Mouse (Mus musculus) frontal cortex, adult 2 months (tissue): ENCODE data around the gene Syne3. TPM values are rescaled to one million over a fixed set of nuclear protein-coding genes. Genes with fewer than 3 reads are reported as not detected.

Experiments
- DNase-seq, 2 experiments: peaks; one replicate each; pipeline ENCODE4 v3.0.0; 2022; ENCODE audit warnings: low spot score in 1 of 2; ENCODE audit errors: extremely low spot score in 1 of 2
- polyA plus RNA-seq: library from polyadenylated mRNA; depleted of rRNA; stranded (reverse); fragments of >200 nt; gene quantifications from 2 replicates; pipeline ENCODE4 v1.2.3, GENCODE M21; 2012

Gene Syne3
- polyA plus RNA-seq, 1 experiment, result 0.92 TPM

DNA sequence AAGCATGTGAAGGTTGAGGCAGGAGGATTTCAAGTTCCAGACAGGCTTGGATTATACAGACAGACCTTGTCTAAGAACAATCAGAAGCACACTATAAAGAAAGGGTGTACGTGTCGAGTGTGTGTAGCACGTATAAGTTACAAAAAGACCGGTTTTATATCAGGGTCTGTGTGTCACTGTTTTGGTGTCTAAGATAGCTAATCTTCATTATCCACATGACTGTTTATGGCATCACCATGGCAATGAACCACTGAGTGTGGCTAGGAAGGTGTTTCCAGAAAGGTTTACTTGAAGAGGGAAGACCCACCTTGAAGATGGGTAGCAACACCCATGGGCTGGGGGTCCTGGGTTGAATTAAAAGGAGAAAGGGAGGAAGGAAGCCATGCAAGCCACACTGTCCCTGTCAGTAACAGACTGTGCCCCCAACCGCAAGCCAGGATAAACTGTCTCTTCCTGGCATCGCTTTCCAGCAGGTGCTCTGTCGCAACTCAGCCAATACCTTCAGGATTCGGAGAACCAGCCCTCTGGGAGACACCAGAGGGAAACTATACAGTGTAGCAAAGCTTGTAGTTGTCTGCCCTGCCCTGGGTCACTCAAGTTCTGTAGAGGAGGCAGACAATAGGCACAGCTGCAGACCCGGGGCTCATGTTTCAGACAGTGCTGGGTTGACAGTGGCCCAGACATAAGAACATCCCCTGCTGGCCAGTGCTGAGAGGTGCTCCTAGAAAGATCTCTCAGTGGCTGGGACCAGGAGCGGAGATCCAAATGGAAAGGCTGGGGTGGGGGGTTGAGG, 7.1 kb downstream of the Syne3 start:
- DNase-seq, result no peak

- DNase-seq, result no peak
Observed at GRCm38 (mm10) chr12:105001317-105001716, 8.3 kb downstream of the Syne3 start.

GRCm38 (mm10) chr12:105000487-105001283, 8.9 kb downstream of the Syne3 start:
- no peak for DNase-seq

- no peak for DNase-seq
Observed at GRCm38 (mm10) chr12:104999171-104999570, 10.4 kb downstream of the Syne3 start.

DNA sequence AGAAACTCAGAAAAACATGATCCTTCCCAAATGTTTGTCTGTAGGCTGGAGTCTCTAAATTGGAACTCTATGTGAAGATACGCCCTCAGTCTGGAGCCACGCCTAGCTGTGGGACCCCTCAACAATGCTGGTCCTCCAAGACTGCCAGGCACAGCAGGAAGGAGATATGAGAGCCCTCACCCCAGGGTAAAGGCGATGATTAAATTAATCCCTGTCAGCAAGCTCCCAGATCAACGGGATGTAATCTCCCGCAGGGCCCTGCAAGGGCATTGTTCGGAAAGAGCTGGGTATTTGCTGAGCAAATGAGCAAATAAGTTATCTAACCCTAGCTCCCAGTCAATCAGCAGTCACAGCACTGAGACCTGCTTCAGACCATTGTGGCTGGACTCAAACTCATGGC, 11.1 kb downstream of the Syne3 start:
- DNase-seq, result no peak

DNA sequence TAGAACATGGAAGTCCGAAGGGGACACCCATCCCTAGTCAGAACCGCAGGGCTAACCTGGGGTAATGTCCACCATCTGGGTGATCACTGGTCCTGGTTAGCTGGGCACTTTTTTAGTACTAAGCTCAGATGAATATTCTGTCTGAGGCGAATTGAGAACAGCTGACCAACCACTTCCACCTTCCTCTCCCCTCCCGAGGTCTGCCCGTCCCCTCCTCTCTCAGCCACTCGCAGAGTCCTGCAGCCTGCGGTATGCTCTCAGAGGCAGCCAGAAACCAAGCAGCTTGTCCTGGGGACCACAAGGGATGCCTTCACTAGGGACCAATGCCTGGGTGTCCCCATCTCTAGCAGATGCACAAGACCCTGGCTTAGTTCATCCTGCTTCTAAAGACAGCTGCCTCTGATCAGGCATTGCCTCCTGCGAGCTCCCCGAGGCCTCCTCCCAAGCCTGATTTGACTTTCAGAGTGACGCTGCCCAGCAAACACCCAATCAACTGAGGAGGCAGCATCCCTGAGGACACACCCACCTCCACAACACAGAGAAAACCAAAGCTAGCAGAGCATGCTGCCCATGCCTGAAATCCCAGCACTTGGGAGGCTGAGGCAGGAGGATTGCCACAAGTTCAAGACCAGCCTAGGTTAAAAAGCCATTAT, 11.8 kb downstream of the Syne3 start:
- DNase-seq, result no peak

GRCm38 (mm10) chr12:104997159-104997558, 12.4 kb downstream of the Syne3 start:
- DNase-seq, result no peak

- no peak for DNase-seq
Observed at GRCm38 (mm10) chr12:104996012-104996728, 13.4 kb downstream of the Syne3 start.

DNA sequence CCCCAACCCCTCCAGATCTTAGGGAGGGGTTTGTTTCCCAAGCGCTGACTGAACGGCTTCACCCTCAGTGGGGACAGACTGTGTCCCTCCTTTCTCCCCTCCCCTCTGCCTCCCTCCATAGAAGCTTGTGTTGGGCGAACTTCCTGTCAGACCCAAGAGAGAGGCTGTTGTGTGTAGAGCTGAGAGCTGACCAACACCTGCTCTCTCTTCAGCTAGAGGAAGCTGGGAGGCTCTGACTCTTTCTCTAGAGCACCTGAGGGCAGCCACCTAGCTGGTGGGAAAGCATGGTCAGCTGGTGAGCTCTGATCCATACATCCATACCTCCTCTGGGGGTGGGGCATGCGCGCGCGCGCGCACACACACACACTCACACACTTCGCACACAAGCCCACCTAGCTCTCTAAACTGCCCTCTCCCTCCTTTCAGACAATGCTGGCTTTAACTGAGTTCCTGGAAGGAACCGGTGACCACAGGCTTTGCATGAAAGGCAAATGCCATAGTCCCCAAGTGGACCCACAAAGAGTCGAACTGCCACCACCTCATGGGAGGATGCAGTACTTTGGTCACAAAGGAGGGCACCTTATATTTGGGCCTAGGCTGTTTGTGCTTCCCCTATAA, 14.2 kb downstream of the Syne3 start:
- no peak for DNase-seq

DNA sequence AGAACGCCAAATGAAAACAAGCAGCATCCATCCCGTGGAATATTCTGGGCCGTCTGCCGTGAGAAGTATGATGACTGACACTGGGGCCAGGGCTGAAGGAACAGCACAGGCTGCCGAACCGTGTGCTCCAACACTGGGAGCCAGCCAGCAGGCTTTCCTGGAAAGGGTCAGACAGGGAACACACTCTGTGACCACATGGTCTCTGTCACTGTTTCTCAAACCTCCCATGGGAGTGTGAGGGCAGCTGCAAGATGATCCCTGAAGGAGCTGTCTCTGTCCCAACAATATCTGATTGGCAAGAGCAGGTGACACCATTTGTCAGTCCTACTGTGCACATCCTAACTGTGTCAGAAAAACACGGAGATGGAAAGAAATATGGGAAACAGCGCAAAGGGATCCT, 16.8 kb downstream of the Syne3 start:
- no peak for DNase-seq

DNA sequence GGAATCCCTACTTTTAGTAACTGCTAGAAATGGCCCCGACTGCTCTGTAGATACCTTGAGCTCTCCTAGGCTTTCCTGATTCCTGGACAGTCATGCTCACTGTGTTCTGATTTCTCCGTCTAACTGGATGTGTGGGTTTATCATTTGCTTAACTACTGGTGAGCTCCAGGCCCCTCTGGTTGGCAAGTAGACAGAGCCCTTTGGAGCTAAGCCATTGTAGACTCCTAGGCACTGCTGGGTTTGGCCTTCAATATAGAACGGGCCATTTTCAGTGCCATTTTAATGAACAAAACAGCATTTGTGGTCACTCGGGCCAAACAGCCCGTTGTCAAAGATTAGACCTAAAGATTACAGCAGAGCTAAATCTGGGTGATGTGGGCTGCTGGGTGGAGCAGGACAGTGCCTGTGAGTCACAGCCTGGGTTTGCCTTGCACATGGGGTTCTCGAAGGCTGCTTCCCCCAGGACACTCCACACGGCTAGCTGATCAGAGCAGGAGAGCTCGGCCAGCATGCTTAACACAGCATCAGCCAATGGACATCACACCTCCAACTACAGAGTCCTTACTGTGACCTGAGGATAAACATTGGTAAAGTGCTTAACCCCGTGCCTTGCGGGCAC, 17.4 kb downstream of the Syne3 start:
- DNase-seq, result no peak

DNA sequence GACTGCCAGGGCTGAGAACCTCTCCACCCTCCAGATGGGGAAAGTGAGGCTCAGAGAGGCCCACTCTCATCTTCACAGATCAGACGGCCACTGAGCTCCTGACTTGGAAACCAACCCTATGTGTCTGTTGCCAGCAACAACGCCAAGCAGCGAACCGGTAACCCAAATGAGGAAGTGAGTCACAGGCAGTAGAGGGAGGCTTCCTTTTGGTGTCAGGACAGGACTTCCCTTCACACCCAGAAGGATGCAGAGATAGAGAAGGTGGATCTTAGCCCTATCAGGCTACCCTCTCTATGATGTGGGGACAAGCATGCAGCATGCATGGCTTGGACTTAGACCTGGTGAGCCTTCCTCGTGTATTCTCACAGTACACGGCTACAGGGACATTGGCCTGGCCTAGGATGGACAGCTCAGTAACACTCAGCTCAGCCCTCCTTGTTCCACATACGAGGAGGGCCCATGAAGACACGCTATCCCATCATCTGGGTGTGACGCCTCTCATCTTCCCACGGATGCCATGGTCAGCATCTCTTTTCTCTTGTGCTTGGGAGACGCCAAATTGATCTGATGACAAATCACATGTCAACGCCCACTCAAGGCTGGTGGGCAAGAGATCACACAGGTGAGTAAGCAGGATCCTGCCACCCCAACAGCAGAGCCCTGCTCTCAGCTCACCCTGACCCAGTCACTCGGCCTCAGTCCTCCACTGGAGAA, 18.7 kb downstream of the Syne3 start:
- no peak for DNase-seq

DNA sequence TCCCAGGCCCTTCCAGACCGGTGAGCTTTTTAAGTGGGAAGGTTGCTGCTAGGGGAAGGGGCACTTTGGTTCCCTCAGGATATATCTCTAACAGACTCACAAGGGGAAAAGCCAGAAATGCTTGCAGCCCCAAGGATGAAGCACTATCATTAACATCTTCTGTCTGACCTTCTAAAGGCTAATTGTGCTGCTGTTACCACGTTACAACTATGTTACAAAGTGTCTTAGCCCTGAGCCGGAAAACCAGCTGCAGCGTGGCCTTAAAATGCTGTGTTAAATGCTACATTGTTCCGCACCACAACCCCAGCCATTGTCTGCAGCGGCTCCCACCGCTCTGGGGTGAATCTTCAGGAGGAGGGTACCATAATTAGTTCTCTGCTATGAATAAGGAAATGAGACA, 21.7 kb downstream of the Syne3 start:
- DNase-seq, result no peak

GRCm38 (mm10) chr12:104986781-104987180, 22.8 kb downstream of the Syne3 start:
- no peak for DNase-seq

DNA sequence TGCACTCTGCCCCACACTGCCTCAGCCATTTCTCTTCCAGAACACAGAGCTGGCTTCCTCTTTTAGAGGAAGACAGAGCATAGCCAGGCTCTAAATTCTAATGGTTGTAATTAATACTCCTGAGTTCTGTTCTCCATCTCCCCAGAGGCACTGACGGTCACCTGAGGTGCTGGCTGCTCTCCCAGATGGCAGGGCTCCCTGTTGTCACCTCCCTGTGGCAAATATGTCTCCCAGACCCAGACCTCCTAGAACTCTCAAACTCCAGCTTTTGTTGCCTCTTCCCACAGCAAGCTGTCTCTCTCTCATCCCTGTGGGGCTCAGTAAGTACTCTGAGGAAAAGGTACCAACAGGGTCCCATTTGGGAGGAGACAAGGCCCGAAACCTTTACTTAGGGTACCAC, 23.6 kb downstream of the Syne3 start:
- DNase-seq, result no peak

GRCm38 (mm10) chr12:104985088-104985487, 24.5 kb downstream of the Syne3 start:
- DNase-seq, result no peak

DNA sequence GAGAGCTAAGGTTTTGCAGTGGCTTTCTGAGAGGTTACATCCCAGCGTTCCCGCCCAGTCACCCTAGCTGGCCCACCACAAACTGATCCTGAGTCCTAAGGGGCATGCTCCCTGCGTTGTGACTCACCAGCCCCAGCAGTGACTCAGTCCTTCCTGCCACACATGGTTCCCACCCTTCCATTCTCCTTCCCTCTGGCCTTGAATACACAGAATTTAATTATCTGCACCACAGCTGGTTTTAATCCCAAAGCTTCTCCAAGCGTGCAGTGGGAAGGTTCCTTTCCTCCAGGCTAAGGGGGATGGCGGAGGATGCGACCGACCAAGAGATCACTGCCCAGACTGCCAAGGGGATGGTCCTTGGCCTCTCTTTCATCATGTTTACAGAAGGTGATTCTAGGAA, 26.1 kb downstream of the Syne3 start:
- no peak for DNase-seq

- no peak for DNase-seq
Observed at GRCm38 (mm10) chr12:104978943-104979723, 30.5 kb downstream of the Syne3 start.

DNA sequence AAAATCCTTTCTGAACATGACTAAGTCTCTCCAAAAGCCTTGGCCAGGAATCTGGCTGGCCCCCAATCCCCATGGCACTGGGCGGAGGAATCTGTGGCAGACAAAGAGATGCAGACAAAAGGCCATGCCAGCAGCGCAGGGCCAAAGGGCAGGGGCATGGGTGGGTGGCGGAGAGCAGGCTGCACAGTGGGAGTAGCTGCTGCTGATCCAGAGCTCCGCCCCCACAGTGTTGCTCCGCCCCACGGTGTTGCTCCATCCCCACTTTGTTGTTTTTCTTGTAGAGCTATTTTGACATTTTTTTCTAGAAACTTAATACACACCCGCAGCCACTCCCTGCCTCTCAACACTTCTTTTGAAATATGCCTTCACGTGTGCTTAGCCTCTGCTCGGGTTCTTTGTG, 31.2 kb downstream of the Syne3 start:
- peak in 1 of 2 experiments; percentile 32 for DNase-seq
